Mouse (Mus musculus): ENCODE measurements around the gene Hrh2. TPM values are rescaled to one million over a fixed set of nuclear protein-coding genes. Genes with fewer than 3 reads are reported as not detected.

Gene Hrh2
- polyA plus RNA-seq, 2 experiments: 0.10 to 0.11 TPM

- no peak for DNase-seq (ENCODE audit: low read depth in 3 of 3, low spot score in 3 of 3)
- H3K4me1 ChIP-seq (replicated peaks; ENCODE audit: control insufficient read depth in 2 of 2, insufficient read depth in 2 of 2, low read length in 1 of 2): no peaks in the 10 kb centered on the region
- H3K4me3 ChIP-seq (ENCODE audit: insufficient read depth in 1 of 2, low read depth in 2 of 2, low read length in 2 of 2): no peak overlapping the region
- no peak overlapping the region for H3K27ac ChIP-seq
- H3K4me2 ChIP-seq (ENCODE audit: low read depth): no peak overlapping the region
- H3K27me3 ChIP-seq (ENCODE audit: control insufficient read depth, insufficient read depth, low read length): no peaks in the 10 kb centered on the region
- no peak overlapping the region for H3K9ac ChIP-seq (replicated peaks)
- ATAC-seq (ENCODE audit: insufficient read depth): no peak
- H3K9me3 ChIP-seq (ENCODE audit: control insufficient read depth, low read length): no peaks in the 10 kb centered on the region
- TF ChIP-seq EP300 (IDR thresholded peaks at IDR 0.05; ENCODE audit: low read depth) (no peak), CTCF (IDR thresholded peaks at IDR 0.05; ENCODE audit: low read depth) (no peak)
- WGBS (ENCODE audit: insufficient replicate concordance): 6% methylated on average over 10 of the region's 10 CpGs
- H3K36me3 ChIP-seq (replicated peaks; ENCODE audit: control insufficient read depth, insufficient read depth, low read depth): no peaks in the 10 kb centered on the region
Observed at GRCm38 (mm10) chr13:54282861-54283206, 90.9 kb downstream of the Hrh2 start.

Other genes starting within 250 kb of the Hrh2 start
- not detected in 2 replicates for gene Drd1, start 136.4 kb upstream of the Hrh2 start, polyA plus RNA-seq (2012; rRNA removed)
- 0.05 TPM in 1 of 2 replicates, not detected in the other for gene Drd1, start 136.4 kb upstream of the Hrh2 start, polyA plus RNA-seq (2014; fragmentation: Nextera tagmentation; extraction: Ambion mirVana)
- 20.6 and 26.9 TPM in 2 replicates for gene Sfxn1, start 120.3 kb upstream of the Hrh2 start, polyA plus RNA-seq (2012; rRNA removed)
- gene Sfxn1, start 120.3 kb upstream of the Hrh2 start, polyA plus RNA-seq (2014; fragmentation: Nextera tagmentation; extraction: Ambion mirVana): 62.7 and 67.8 TPM in 2 replicates
- gene Cplx2, start 179.2 kb downstream of the Hrh2 start, polyA plus RNA-seq (2012; rRNA removed): 0.39 and 0.49 TPM in 2 replicates
- gene Cplx2, start 179.2 kb downstream of the Hrh2 start, polyA plus RNA-seq (2014; fragmentation: Nextera tagmentation; extraction: Ambion mirVana): 0.24 and 0.28 TPM in 2 replicates